Mouse (Mus musculus) heart, postnatal 0 days (tissue): ENCODE measurements at regions not wholly inside any gene's neighbourhood (a gene's known extent, or its start where the extent isn't known, plus 50 kb on each side); places are given as distances from the start of the nearest gene placed in this dataset.

ENCODE experiments used
- ATAC-seq: fragments of 200-750 bp; cut with Nextera tagmentation; 2 replicates; pipeline ENCODE4 v1.8.0; 2017; ENCODE audit warnings: low read depth, moderate number of reproducible peaks, moderate library complexity; ENCODE audit not compliant: insufficient read depth
- DNase-seq: peaks from one replicate; pipeline ENCODE4 v3.0.0-alpha.2; 2016; ENCODE audit warnings: low spot score
- H3K27ac ChIP-seq: fragments of 300-500 bp; sonication (generic); 2 replicates; pipeline ENCODE4 v1.5.1; 2014; ENCODE audit warnings: low read depth, mild to moderate bottlenecking
- H3K27me3 ChIP-seq: fragments of 300-500 bp; sonication (generic); 2 replicates; pipeline ENCODE4 v1.6.1; 2014; ENCODE audit warnings: low read length, mixed read lengths; ENCODE audit not compliant: control insufficient read depth, insufficient read depth
- H3K36me3 ChIP-seq: fragments of 300-500 bp; sonication (generic); replicated peaks from 2 replicates; pipeline ENCODE4 v1.6.1; 2014; ENCODE audit warnings: low read length, mixed read lengths; ENCODE audit not compliant: control insufficient read depth, insufficient read depth
- H3K4me1 ChIP-seq: fragments of 300-500 bp; sonication (generic); 2 replicates; pipeline ENCODE4 v1.6.1; 2014; ENCODE audit warnings: antibody characterized with exemption; ENCODE audit not compliant: control insufficient read depth, insufficient read depth
- H3K4me2 ChIP-seq: fragments of 300-500 bp; sonication (generic); 2 replicates; pipeline ENCODE4 v1.6.1; 2014; ENCODE audit warnings: low read depth, mild to moderate bottlenecking, low read length, moderate library complexity
- H3K4me3 ChIP-seq: fragments of 300-500 bp; sonication (generic); 2 replicates; pipeline ENCODE4 v1.5.1; 2014; ENCODE audit warnings: low read depth, low read length
- H3K9ac ChIP-seq: fragments of 300-500 bp; sonication (generic); replicated peaks from 2 replicates; pipeline ENCODE4 v1.6.1; 2014; ENCODE audit warnings: low read depth, low read length, mixed read lengths
- H3K9me3 ChIP-seq: fragments of 300-500 bp; sonication (generic); replicated peaks from 2 replicates; pipeline ENCODE4 v1.6.1; 2016; ENCODE audit warnings: low read length; ENCODE audit not compliant: control insufficient read depth
- CTCF ChIP-seq: IDR thresholded peaks from 2 replicates; pipeline ENCODE4 v1.5.1; 2016; ENCODE audit warnings: antibody characterized with exemption, control low read depth, low read depth
- EP300 ChIP-seq: IDR thresholded peaks from 2 replicates; pipeline ENCODE4 v1.6.1; 2016; ENCODE audit warnings: antibody characterized with exemption, low read depth
- WGBS: fragments of 180-500 bp; shearing (Covaris S2); extraction: QIAGEN DNeasy Blood & Tissue Kit; methylation state at CpG from one replicate; pipeline ENCODE4 v1.1.7; 2014; 5-methylcytosine and 5-hydroxymethylcytosine counted together

- no peaks in the 10 kb centered on the region for H3K9me3 ChIP-seq
These were observed 97.3 kb upstream of the Fut8 start for GRCm38 (mm10) chr12:77140656-77141055.

DNA sequence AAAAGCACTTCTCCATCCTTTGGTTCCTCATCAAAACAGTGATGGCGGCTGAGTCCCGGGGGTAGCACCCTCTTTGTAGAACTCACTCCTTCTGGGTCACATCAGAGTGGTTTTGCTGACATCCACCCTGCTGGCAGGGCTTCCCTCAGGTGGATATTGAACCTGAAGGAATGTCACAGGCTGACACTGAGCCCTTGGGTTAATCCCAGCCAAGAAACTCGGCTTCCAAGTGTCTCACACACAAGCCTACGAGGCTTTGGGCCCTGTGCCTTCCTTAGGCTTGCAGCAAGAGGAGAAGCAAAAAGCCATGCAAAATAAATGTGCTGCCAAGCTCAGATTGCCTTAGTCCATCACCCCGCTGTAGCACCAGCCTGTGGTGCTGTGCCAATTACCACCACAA lies 97.8 kb upstream of the Fut8 start:
- H3K27ac ChIP-seq, result no peak overlapping the region
- H3K9ac ChIP-seq, result no peak overlapping the region
- H3K4me2 ChIP-seq, result no peak overlapping the region
- no peaks in the 10 kb centered on the region for H3K27me3 ChIP-seq
- H3K9me3 ChIP-seq, result no peaks in the 10 kb centered on the region
- 70% methylated on average over 5 of the region's 5 CpGs for WGBS
- no peak for DNase-seq
- peaks cover under 1% of the 10 kb centered on the region; the same call in 1 of the 2 replicates for H3K4me1 ChIP-seq
- no peak overlapping the region for H3K4me3 ChIP-seq
- no peaks in the 10 kb centered on the region for H3K36me3 ChIP-seq
- no peak for ATAC-seq
- no peak for TF ChIP-seq CTCF
- TF ChIP-seq EP300, result no peak

More at GRCm38 (mm10) chr12:77140656-77141055, 97.3 kb upstream of the Fut8 start:
- WGBS, result 72% methylated on average over 6 of the region's 6 CpGs
- Histone ChIP-seq H3K9ac (no peak overlapping the region), H3K4me2 (no peak overlapping the region), H3K4me3 (no peak overlapping the region), H3K27ac (no peak overlapping the region), H3K36me3 (no peaks in the 10 kb centered on the region), H3K4me1 (no peaks in the 10 kb centered on the region), H3K27me3 (no peaks in the 10 kb centered on the region)
- no peak for DNase-seq
- ATAC-seq, result no peak
- no peak for TF ChIP-seq EP300
- no peak for TF ChIP-seq CTCF

- Histone ChIP-seq H3K9me3 (no peaks in the 10 kb centered on the region), H3K9ac (no peak overlapping the region), H3K4me2 (no peak overlapping the region), H3K4me3 (no peak overlapping the region), H3K27me3 (no peaks in the 10 kb centered on the region), H3K4me1 (peaks cover 5% of the 10 kb centered on the region), H3K27ac (no peak overlapping the region), H3K36me3 (no peaks in the 10 kb centered on the region)
- no peak for ATAC-seq
- 69% methylated on average over 2 of the region's 2 CpGs for WGBS
- TF ChIP-seq EP300 (no peak), CTCF (no peak)
- no peak for DNase-seq
These were observed 98.2 kb upstream of the Fut8 start for GRCm38 (mm10) chr12:77139718-77140117.

GRCm38 (mm10) chr12:77138506-77139201 lies 99.3 kb upstream of the Fut8 start:
- Histone ChIP-seq H3K4me2 (no peak overlapping the region), H3K4me3 (no peak overlapping the region), H3K9ac (no peak overlapping the region), H3K36me3 (no peaks in the 10 kb centered on the region), H3K9me3 (no peaks in the 10 kb centered on the region), H3K4me1 (peaks cover 8% of the 10 kb centered on the region), H3K27me3 (no peaks in the 10 kb centered on the region), H3K27ac (no peak overlapping the region)
- DNase-seq, result no peak
- no peak for TF ChIP-seq CTCF
- TF ChIP-seq EP300, result no peak
- WGBS, result 68% methylated on average over 11 of the region's 11 CpGs
- ATAC-seq, result no peak

DNA sequence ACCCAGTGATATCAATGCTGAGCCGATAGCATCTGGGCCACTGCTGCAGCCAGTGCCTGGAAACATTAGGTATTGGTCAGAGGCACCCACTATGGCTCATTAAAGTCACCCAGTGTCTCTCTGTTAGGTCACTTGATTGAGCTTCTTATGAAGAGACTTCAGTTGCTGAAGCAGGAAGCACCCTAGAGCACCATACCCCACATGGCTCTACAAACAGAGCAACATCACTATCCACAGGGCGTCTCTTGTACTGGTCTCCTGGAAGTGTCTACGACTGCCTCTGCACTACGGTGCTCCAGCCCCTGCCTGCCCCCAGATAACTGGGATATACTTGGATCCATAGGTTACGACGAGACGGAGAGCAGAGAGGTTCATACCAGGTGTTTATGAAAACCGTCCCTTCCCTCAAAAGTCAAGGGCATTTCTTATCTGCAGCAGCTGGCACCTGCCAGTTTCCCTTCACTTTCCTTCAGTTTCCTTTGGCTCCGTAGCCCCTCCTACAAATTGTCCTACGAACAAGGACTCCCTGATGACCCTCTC lies 100.6 kb upstream of the Fut8 start:
- no peak overlapping the region for H3K4me3 ChIP-seq
- no peak overlapping the region for H3K9ac ChIP-seq
- DNase-seq (no peak), ATAC-seq (no peak)
- TF ChIP-seq CTCF (no peak), EP300 (no peak)
- H3K27me3 ChIP-seq, result no peaks in the 10 kb centered on the region
- WGBS, result 75% methylated on average over 10 of the region's 10 CpGs
- no peaks in the 10 kb centered on the region for H3K9me3 ChIP-seq
- H3K4me2 ChIP-seq, result no peak overlapping the region
- H3K36me3 ChIP-seq, result no peaks in the 10 kb centered on the region
- H3K27ac ChIP-seq, result no peak overlapping the region
- H3K4me1 ChIP-seq, result peaks cover 8% of the 10 kb centered on the region

DNA sequence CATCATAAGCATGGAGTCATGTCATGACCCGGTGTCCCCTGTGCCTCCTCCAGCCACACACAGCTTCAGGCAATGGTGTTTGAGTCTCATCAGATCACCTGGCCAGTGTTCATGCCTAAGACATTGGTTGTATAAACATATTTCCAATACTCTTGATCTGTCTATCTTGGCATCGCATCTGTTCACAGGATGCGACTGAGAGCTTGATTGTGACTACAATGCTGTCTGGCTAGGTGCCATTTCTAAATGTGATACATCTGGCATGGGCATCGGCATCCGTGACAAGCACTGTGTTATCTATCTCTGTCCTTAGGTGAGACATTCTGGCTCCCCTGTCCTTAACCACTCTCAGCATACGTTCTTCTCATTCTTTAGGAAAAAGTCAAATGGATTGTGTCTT lies 102.3 kb upstream of the Fut8 start:
- no peak overlapping the region for H3K4me3 ChIP-seq
- no peak overlapping the region for H3K4me2 ChIP-seq
- H3K27me3 ChIP-seq, result no peaks in the 10 kb centered on the region
- no peak for DNase-seq
- no peak overlapping the region for H3K9ac ChIP-seq
- ATAC-seq, result no peak
- H3K36me3 ChIP-seq, result no peaks in the 10 kb centered on the region
- TF ChIP-seq EP300 (no peak), CTCF (no peak)
- no peaks in the 10 kb centered on the region for H3K9me3 ChIP-seq
- WGBS, result 71% methylated on average over 6 of the region's 6 CpGs
- H3K4me1 ChIP-seq, result peaks cover 8% of the 10 kb centered on the region
- H3K27ac ChIP-seq, result no peak overlapping the region
